Mouse (Mus musculus): ENCODE data around the gene C1qa. TPM values are rescaled to one million over a fixed set of nuclear protein-coding genes. Genes with fewer than 3 reads are reported as not detected.

The C1qa gene
- polyA plus RNA-seq, 1 experiment from 2014 or later, result 16.8 TPM

DNA sequence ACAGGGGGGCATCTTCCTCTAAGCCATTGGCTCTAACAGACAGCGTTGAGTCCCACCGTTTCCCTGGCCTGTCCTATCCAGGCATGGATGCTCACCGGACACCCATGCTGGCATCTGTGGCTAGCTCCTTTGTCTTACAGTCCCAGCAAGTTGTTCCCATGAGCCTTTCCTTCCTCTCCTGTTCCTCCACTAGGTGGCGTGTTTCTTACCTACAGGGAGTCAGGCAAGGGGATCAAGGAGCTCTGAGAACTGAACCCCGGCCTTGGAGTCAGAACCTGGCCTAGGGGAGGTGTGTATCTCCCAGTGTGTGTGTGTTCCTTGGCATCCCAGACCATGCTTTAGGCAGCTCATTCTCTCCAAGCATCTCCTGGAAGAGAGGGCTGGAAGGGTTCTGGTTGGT, 30.3 kb upstream of the C1qa start:
- Histone ChIP-seq H3K4me2 (ENCODE audit: low read length) (no peak overlapping the region), H3K27me3 (replicated peaks; ENCODE audit: control insufficient read depth, insufficient read depth, low read length) (peaks cover 19% of the 10 kb centered on the region), H3K4me3 (replicated peaks; ENCODE audit: low read length) (no peak overlapping the region), H3K36me3 (ENCODE audit: control insufficient read depth, insufficient read depth) (no peaks in the 10 kb centered on the region), H3K27ac (ENCODE audit: low read length) (no peak overlapping the region), H3K4me1 (replicated peaks; ENCODE audit: control insufficient read depth, insufficient read depth, low read length) (0 out of 2 replicates have a peak, but pooled peaks cover 2% of the 10 kb centered on the region), H3K9ac (replicated peaks; ENCODE audit: low read depth, low read length) (no peak overlapping the region), H3K9me3 (ENCODE audit: control insufficient read depth, low read length) (no peaks in the 10 kb centered on the region)
- WGBS, result 6% methylated on average over 5 of the region's 5 CpGs
- no peak for ATAC-seq

DNA sequence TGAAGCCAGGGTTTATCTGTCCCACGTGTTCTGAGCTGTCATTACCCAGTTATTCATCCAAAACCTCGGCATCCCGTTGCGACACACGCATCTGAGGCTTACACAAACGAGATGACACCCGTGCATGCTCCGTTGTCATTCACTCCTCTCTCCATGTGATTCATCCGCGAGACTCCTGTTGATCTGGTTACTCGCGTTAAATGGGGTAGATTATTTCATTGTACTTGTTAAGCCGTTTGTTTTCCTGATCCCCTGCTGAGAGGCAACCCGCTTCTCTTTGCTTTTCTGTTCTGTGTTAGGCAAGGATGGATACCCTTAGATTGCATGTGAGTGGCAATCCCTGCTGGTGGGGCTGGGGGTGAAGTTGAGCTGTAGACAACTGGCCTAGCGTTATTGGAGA, 27.2 kb upstream of the C1qa start:
- no peak for ATAC-seq
- Histone ChIP-seq H3K9me3 (ENCODE audit: control insufficient read depth, low read length) (no peaks in the 10 kb centered on the region), H3K27ac (ENCODE audit: low read length) (no peak overlapping the region), H3K4me1 (replicated peaks; ENCODE audit: control insufficient read depth, insufficient read depth, low read length) (peaks cover 5% of the 10 kb centered on the region; the same call in 1 of the 2 replicates), H3K4me3 (replicated peaks; ENCODE audit: low read length) (no peak overlapping the region), H3K9ac (replicated peaks; ENCODE audit: low read depth, low read length) (no peak overlapping the region), H3K36me3 (ENCODE audit: control insufficient read depth, insufficient read depth) (no peaks in the 10 kb centered on the region), H3K27me3 (replicated peaks; ENCODE audit: control insufficient read depth, insufficient read depth, low read length) (peaks cover 23% of the 10 kb centered on the region), H3K4me2 (ENCODE audit: low read length) (no peak overlapping the region)
- 3% methylated on average over 15 of the region's 15 CpGs for WGBS

DNA sequence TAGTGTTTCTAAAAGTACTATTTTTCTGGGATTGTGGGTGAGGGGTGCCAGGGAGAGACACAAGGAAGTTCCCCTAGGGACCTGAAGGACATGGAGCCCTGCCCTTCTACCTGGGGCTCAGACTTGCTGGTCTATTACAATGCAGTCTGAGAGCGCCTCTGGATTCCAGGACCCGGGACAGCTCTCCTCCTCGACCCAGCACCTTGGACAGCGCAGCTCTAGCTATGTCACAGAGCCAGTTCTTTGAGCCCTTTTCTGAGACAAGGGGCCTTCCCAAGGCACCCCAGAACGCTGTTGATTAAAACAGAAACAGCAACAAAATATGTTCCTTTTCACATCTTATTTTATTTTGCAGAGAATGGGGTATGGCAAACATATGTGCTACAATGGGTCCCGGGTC, 25.9 kb upstream of the C1qa start:
- Histone ChIP-seq H3K36me3 (ENCODE audit: control insufficient read depth, insufficient read depth) (no peaks in the 10 kb centered on the region), H3K9me3 (ENCODE audit: control insufficient read depth, low read length) (no peaks in the 10 kb centered on the region), H3K27ac (ENCODE audit: low read length) (no peak overlapping the region), H3K4me1 (replicated peaks; ENCODE audit: control insufficient read depth, insufficient read depth, low read length) (peaks cover 5% of the 10 kb centered on the region; the same call in 1 of the 2 replicates), H3K4me2 (ENCODE audit: low read length) (no peak overlapping the region), H3K9ac (replicated peaks; ENCODE audit: low read depth, low read length) (no peak overlapping the region), H3K4me3 (replicated peaks; ENCODE audit: low read length) (no peak overlapping the region), H3K27me3 (replicated peaks; ENCODE audit: control insufficient read depth, insufficient read depth, low read length) (peaks cover 23% of the 10 kb centered on the region)
- WGBS, result 4% methylated on average over 6 of the region's 6 CpGs
- no peak for ATAC-seq

DNA sequence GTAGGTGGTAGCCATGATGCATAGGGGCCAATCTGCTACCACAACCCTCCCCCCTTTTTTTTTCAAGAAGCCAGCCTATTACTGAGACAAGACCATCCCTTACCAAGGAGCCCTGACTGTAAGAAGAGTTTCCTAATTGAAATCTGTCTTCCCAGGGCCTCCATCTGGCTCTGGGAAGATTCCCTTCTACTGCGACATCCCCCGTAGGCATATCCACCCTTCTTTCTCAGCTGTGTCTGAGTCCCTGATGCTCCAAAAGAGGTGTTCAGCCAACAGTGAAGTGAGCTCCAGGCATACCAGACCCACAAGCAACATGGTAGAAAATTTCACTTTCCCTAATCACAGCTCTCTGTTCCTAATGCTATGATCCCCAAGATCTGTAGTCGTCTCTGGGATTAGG, 20.9 kb upstream of the C1qa start:
- H3K36me3 ChIP-seq (ENCODE audit: control insufficient read depth, insufficient read depth), result no peaks in the 10 kb centered on the region
- peaks cover 16% of the 10 kb centered on the region for H3K4me1 ChIP-seq (replicated peaks; ENCODE audit: control insufficient read depth, insufficient read depth, low read length)
- ATAC-seq, result no peak
- H3K9ac ChIP-seq (replicated peaks; ENCODE audit: low read depth, low read length), result no peak overlapping the region
- 70% methylated on average over 3 of the region's 3 CpGs for WGBS
- H3K9me3 ChIP-seq (ENCODE audit: control insufficient read depth, low read length), result no peaks in the 10 kb centered on the region
- peaks cover 15% of the 10 kb centered on the region; the same call in 1 of the 2 replicates for H3K27me3 ChIP-seq (replicated peaks; ENCODE audit: control insufficient read depth, insufficient read depth, low read length)
- H3K27ac ChIP-seq (ENCODE audit: low read length), result no peak overlapping the region
- H3K4me2 ChIP-seq (ENCODE audit: low read length), result no peak overlapping the region
- H3K4me3 ChIP-seq (replicated peaks; ENCODE audit: low read length), result no peak overlapping the region

DNA sequence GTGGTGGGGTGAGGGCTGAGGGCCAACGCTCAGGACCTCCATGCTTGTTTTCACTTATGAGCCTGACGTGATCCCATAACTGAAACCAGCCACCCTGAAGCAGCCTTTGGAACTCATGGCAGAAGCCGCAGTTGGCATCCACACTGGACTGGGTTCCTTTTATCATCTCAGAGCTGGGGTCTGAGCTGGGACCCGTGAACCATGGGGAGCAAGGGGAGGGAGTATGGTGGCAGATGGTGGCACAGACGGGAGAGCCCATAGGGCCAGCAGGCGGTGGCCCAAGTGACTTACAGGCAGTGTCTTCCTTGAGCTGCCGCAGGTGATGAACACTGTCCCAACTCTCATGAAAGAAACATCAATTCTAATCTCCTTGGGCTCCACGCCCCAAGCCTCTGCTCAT, 20.2 kb upstream of the C1qa start:
- Histone ChIP-seq H3K4me1 (replicated peaks; ENCODE audit: control insufficient read depth, insufficient read depth, low read length) (peaks cover 16% of the 10 kb centered on the region), H3K4me2 (ENCODE audit: low read length) (no peak overlapping the region), H3K9me3 (ENCODE audit: control insufficient read depth, low read length) (no peaks in the 10 kb centered on the region), H3K36me3 (ENCODE audit: control insufficient read depth, insufficient read depth) (no peaks in the 10 kb centered on the region), H3K27me3 (replicated peaks; ENCODE audit: control insufficient read depth, insufficient read depth, low read length) (peaks cover 10% of the 10 kb centered on the region; the same call in 1 of the 2 replicates), H3K4me3 (replicated peaks; ENCODE audit: low read length) (no peak overlapping the region), H3K27ac (ENCODE audit: low read length) (no peak overlapping the region), H3K9ac (replicated peaks; ENCODE audit: low read depth, low read length) (no peak overlapping the region)
- WGBS, result 85% methylated on average over 8 of the region's 8 CpGs
- ATAC-seq, result no peak

DNA sequence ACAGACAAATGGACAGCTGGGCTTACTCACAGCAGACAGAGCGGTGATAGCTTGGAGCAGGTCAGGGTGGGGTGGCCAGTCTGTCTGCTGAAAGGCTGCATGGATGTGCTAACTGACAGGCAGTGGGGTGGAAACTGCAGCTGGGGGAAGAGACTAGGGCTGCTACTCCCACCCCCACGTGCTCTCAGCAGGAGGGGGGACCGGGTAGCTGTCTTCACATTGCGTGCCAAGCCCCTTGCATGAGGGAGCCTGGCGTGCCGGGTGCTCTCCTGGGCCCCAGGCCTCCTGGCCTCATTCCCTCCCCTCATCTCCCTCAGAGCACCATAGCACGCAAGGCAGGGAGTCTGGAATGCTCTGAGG, 18.5 kb upstream of the C1qa start:
- ATAC-seq, result peak; percentile 36; the same call in 1 of the 2 replicates
- Histone ChIP-seq H3K4me3 (replicated peaks; ENCODE audit: low read length) (no peak overlapping the region), H3K4me1 (replicated peaks; ENCODE audit: control insufficient read depth, insufficient read depth, low read length) (peaks cover 20% of the 10 kb centered on the region), H3K27me3 (replicated peaks; ENCODE audit: control insufficient read depth, insufficient read depth, low read length) (peaks cover 9% of the 10 kb centered on the region; the same call in 1 of the 2 replicates), H3K27ac (ENCODE audit: low read length) (no peak overlapping the region), H3K9ac (replicated peaks; ENCODE audit: low read depth, low read length) (no peak overlapping the region), H3K9me3 (ENCODE audit: control insufficient read depth, low read length) (no peaks in the 10 kb centered on the region), H3K36me3 (ENCODE audit: control insufficient read depth, insufficient read depth) (no peaks in the 10 kb centered on the region), H3K4me2 (ENCODE audit: low read length) (no peak overlapping the region)
- 33% methylated on average over 7 of the region's 7 CpGs for WGBS

DNA sequence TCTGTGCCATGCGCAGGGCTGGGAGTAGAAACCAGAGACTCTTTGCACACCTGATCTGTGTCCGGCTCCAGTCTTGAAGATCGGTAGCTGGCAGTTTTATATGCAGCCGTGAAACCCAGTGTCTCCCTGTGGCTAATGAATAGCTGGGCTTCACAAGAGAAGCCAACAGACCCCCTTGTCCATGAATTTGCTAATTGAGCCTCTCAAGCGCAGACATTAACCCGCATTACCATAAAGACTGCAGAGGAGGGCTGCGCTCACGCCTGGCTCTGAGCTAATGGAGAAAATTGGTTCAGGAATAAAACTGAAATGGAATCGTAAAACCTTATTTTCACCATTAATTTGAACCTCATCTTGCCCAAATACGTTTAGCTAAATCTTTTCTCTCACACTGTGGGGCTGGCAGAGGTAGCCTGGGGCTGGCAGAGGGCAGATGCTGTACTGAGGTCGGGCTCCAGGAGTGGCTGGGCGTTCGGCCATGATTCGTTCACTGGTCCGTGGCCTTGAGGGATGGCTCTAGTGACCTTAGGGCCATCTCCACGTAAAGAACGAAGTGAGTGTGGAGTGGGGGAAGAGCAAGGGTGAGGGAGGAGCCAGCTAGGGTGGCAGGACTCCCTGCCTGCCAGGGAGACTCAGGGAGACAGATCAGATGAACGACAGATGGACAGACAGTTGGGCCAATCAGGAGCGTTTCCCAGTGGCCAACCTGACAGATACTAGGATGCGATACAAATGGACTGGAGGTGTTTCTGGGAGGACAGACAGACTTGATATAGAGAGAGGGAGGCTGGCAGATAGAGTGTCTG, 18.0 kb upstream of the C1qa start:
- H3K9ac ChIP-seq (replicated peaks; ENCODE audit: low read depth, low read length), result no peak overlapping the region
- H3K36me3 ChIP-seq (ENCODE audit: control insufficient read depth, insufficient read depth), result no peaks in the 10 kb centered on the region
- H3K27me3 ChIP-seq (replicated peaks; ENCODE audit: control insufficient read depth, insufficient read depth, low read length), result peaks cover 9% of the 10 kb centered on the region; the same call in 1 of the 2 replicates
- H3K4me2 ChIP-seq (ENCODE audit: low read length), result no peak overlapping the region
- 38% methylated on average over 20 of the region's 20 CpGs for WGBS
- no peak overlapping the region for H3K4me3 ChIP-seq (replicated peaks; ENCODE audit: low read length)
- ATAC-seq, result peak; percentile 19
- no peak overlapping the region for H3K27ac ChIP-seq (ENCODE audit: low read length)
- no peaks in the 10 kb centered on the region for H3K9me3 ChIP-seq (ENCODE audit: control insufficient read depth, low read length)
- H3K4me1 ChIP-seq (replicated peaks; ENCODE audit: control insufficient read depth, insufficient read depth, low read length), result peaks cover 21% of the 10 kb centered on the region

DNA sequence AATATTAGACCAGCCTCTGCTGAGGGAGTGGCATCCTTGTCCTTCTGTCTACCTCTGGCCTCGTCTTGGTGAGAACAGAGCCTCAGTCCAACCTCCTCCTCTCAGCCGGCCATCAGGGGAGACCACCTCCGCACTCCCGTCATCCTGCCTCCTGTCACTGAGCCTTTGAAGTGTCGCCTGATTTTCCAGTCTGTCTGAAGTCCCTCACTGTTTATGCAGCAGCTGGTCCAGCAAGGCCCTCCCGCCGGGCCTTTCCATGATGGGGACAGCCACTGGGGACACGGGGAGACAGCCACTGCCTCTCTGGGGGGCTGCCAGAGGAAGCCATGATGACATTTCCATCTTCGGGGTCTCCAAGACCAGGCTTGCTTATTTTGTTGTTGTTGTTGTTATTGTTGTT, 14.2 kb upstream of the C1qa start:
- Histone ChIP-seq H3K36me3 (ENCODE audit: control insufficient read depth, insufficient read depth) (no peaks in the 10 kb centered on the region), H3K27me3 (replicated peaks; ENCODE audit: control insufficient read depth, insufficient read depth, low read length) (peaks cover 14% of the 10 kb centered on the region), H3K4me1 (replicated peaks; ENCODE audit: control insufficient read depth, insufficient read depth, low read length) (peaks cover 27% of the 10 kb centered on the region), H3K9ac (replicated peaks; ENCODE audit: low read depth, low read length) (no peak overlapping the region), H3K4me3 (replicated peaks; ENCODE audit: low read length) (no peak overlapping the region), H3K27ac (ENCODE audit: low read length) (no peak overlapping the region), H3K9me3 (ENCODE audit: control insufficient read depth, low read length) (no peaks in the 10 kb centered on the region), H3K4me2 (ENCODE audit: low read length) (no peak overlapping the region)
- 20% methylated on average over 9 of the region's 9 CpGs for WGBS
- no peak for ATAC-seq

DNA sequence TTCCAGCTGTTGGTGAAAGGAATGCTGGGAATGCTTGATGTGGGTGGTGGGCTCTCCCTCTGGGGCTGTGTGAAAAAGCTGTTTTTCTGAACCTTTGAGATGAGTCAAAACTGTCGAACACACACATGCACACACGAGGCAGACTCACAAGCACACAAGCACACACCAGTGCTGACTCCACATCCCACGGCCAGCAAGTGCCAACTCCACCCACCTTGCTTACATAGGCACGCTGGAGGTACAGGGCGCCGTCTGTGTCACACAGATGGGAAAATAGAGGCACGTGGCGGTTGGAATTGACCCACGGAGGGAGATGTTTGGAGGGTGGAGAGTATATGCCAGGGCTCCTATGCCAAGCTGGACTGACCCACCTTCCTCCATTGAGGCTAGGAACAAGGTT, 13.2 kb upstream of the C1qa start:
- no peak for ATAC-seq
- Histone ChIP-seq H3K4me2 (ENCODE audit: low read length) (no peak overlapping the region), H3K9me3 (ENCODE audit: control insufficient read depth, low read length) (no peaks in the 10 kb centered on the region), H3K27ac (ENCODE audit: low read length) (no peak overlapping the region), H3K4me3 (replicated peaks; ENCODE audit: low read length) (no peak overlapping the region), H3K27me3 (replicated peaks; ENCODE audit: control insufficient read depth, insufficient read depth, low read length) (peaks cover 14% of the 10 kb centered on the region), H3K4me1 (replicated peaks; ENCODE audit: control insufficient read depth, insufficient read depth, low read length) (peaks cover 19% of the 10 kb centered on the region), H3K36me3 (ENCODE audit: control insufficient read depth, insufficient read depth) (no peaks in the 10 kb centered on the region), H3K9ac (replicated peaks; ENCODE audit: low read depth, low read length) (no peak overlapping the region)
- WGBS, result 34% methylated on average over 9 of the region's 9 CpGs
